Mouse (Mus musculus) G1E (cell line): ENCODE measurements at regions not wholly inside any gene's neighbourhood (a gene's known extent, or its start where the extent isn't known, plus 50 kb on each side); places are given as distances from the start of the nearest gene placed in this dataset.

ENCODE experiments used
- CTCF ChIP-seq: IDR thresholded peaks from 2 replicates; pipeline ENCODE4 v1.5.1; 2012; ENCODE audit warnings: low read depth, low read length, inconsistent platforms, mixed read lengths
- GATA1 ChIP-seq: IDR thresholded peaks from 2 replicates; pipeline ENCODE4 v1.6.1; 2012; ENCODE audit warnings: borderline replicate concordance, low read length, inconsistent platforms, mixed read lengths
- GATA2 ChIP-seq: IDR thresholded peaks from 2 replicates; pipeline ENCODE4 v1.6.1; 2012; ENCODE audit warnings: low read depth, low read length, inconsistent platforms, borderline replicate concordance
- POLR2AphosphoS5 ChIP-seq: IDR thresholded peaks from 2 replicates; pipeline ENCODE4 v1.6.1; 2012; ENCODE audit warnings: low read depth, low read length, inconsistent platforms; ENCODE audit not compliant: insufficient replicate concordance
- TAL1 ChIP-seq: conservative IDR thresholded peaks from 2 replicates; pipeline ENCODE4 v1.6.1; 2012; ENCODE audit warnings: low read depth, low read length, inconsistent platforms, mixed read lengths

DNA sequence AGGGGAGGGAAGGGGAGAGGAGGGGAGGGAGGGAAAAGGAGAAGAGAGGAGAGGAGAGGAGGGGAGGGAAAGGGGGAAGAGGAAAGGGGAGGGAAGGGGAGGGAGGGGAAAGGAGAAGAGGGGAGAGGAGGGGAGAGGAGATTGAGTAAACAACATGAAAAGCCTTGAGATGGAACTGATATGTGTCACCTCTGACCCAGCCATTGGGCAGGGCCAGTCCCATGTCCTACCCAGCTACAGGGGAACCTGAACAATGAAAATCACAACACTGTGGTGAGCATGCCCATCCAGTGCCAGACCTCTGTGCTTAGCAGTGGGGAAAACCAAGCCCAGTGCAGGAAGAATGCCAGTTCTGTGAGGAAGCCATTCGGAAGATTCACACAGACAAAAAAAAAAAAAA is 103.6 kb upstream of the Gm26657 start:
- TF ChIP-seq CTCF = no peak
- no peak for TF ChIP-seq POLR2AphosphoS5
- TF ChIP-seq GATA1 = no peak
- TF ChIP-seq GATA2 = no peak
- TF ChIP-seq TAL1 = no peak
